Mouse (Mus musculus): ENCODE data around the gene Ptpn21. TPM values are rescaled to one million over a fixed set of nuclear protein-coding genes. Genes with fewer than 3 reads are reported as not detected.

The Ptpn21 gene
- total RNA-seq, 2 experiments from 2014 or later = 28.3 to 31.5 TPM

DNA sequence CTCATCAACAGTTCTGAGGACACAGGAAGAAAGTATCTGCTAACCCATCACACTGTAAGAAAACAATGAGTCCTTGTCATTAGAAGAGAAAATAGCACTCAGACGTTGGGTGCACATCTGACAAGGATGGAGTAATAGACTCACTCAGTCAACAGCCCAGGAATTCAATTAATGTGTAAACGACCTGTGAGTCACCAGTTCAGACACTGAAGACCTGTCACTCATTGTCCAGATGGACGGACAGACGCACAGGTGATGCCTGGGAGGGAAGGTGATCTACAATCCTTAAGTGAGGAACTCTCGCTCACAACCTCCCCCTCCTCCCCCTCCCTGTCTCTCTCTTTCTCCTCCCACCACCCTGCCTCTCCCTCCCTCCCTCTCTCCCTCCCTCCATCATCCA is 12.2 kb downstream of the Ptpn21 start:
- DNase-seq = no peak
- intact Hi-C loops (cut with DNase I) = no loop called here

DNA sequence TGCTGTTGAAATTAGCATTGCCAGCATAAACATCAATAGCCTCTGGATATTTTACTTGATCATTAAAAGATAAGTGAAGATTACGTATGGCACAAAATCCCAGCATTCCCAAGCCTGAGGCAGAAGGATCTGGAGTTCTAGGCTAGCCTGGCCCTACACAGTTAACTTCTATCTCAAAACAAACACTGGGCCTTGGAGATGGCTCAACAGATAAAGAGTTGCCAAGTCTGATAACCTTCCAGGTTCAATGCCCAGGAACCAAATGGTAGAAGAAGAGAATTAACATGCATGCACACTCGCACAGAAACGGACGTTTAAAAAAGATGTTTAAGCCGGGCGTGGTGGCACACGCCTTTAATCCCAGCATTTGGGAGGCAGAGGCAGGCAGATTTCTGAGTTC is 13.0 kb downstream of the Ptpn21 start:
- no peak for DNase-seq
- intact Hi-C loops (cut with DNase I) = no loop called here

DNA sequence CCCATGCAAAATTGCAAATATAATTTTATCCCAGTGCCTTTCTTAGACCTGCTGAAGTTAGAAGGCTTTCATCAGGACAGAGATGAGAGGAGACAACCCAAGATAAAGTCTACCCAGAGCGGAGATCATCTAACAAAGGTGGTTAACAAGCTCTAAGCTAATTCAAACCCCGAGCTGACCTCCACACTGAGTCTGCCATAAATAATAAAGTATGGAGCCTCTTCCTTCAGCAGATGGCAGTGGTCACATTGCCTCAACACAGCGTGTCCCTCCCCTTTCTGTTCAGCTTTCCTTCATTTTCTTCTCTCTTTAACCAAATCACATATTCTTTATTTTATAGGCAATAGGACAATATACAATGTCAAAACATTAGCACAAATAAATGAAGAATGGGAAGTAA is 16.2 kb downstream of the Ptpn21 start:
- intact Hi-C loops (cut with DNase I) = no loop called here
- no peak for DNase-seq

DNA sequence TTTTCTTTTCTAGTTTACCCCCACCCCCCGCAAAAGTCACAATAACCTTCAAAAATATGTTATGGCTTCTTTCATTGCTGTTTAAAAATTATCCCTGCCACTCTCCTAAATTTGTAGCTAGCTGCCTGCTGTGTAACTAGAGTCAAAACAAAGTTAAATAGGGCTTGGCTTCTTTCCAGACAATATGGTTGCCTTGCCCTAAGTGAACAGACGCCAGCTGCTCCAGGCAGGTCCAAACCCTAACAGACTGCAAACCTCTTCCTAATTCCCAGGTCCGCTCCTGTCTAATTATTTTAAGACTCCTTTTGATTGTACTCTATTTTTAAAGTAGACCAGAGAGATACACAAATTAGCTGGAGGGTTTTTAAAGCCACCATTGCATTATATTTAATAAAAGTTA is 16.6 kb downstream of the Ptpn21 start:
- no peak for DNase-seq
- intact Hi-C loops (cut with DNase I) = no loop called here

DNA sequence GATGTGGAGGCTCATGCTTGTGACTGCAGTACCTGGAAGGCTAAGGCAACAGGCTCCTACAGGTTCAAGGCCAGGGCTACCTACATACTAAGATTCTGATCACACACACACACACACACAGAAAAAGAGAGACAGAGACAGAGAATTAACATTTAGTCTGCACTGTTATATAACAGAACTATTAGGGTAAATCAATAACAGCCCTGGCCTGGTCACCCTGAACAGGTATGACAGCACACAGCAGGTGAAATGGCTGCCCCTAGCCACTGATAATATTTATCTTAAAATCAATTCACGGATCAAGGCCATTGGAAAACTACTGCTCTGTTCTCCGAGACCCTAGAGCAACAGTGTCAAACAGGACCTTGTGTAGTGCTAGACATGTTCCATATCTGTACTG is 21.1 kb downstream of the Ptpn21 start:
- intact Hi-C loops (cut with DNase I) = no loop called here
- no peak for DNase-seq

DNA sequence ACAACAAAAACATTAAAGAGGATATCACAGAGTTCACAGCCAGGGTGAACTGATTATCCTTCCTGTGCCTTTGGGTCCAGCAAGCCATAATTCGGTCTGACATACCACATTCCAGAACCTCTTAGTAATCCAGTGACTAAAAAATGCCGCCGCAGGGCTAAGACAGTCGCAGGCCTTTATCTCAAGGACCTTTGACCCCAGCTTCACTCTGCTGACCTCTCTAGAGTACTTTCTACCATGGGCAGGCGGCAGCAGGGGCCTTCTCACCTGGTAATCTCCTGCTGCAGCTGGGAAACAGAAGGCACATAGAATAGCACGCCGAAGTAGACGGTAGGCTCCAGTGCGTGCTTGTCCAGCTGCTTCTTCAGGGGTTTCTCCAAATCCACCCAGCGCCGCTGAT is 22.4 kb downstream of the Ptpn21 start:
- intact Hi-C loops (cut with DNase I) = no loop called here
- DNase-seq = no peak

DNA sequence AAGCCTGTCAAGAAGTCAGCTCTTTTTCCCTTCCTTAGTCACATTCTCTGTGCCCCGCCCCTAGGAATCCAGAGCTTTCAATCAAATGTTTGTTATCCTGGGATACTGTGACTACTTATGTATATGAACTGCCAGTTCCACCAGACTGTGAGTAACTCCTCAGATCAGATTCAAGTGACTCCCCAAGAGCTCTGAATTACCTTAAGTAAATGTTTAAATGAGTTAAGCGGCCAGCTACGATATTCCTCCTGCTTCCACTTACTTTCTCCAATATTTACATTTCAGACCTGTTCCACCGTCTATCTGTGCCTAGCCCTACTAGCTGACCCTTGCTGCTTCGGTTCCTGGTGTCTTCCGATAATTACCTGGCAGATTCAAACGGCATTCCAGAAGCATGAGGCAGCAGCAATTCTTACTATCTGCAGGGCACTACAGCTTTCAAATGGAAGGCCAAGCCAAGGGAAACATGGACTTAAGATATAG is 23.5 kb downstream of the Ptpn21 start:
- intact Hi-C loops (cut with DNase I) = no loop called here
- DNase-seq = no peak

DNA sequence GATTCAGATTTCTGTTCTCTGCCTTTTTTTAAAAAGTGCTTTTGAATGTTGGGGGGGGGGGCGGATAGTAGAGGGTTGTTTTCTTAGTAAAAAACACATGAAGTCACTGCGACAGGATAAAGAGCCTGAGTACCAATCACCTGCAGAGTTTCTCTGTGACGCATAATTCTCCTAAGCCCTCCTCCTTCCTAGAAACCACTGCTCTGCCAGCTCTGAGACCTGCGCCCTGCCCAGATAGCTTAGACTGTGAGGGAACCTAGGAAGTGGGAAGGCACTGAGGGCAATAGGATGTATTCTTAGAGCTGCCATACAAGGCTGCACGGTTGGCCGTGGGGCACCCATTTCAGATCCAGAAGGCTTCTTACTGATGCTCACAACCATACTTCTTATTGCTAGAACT is 24.4 kb downstream of the Ptpn21 start:
- DNase-seq = no peak
- intact Hi-C loops (cut with DNase I) = no loop called here

DNA sequence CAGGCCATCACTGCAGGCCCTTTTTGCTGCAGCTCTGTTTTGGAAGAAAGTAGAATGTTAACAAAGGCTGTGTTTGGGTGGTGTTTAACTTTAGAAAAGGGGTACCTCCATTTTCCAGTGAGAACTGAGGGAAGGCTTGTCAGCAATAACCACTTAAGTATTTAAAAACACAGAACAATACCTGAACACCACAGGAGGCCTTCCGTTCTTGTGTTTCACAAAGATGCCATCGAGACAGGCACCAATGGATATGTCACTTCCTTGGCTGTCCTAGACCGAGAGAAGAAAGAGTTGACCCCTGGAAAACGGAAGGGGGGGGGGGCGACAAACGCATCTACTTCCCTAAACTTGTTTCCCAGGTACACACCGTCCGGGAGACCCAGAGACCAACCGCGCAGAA is 33.2 kb downstream of the Ptpn21 start:
- intact Hi-C loops (cut with DNase I) = no loop called here

DNA sequence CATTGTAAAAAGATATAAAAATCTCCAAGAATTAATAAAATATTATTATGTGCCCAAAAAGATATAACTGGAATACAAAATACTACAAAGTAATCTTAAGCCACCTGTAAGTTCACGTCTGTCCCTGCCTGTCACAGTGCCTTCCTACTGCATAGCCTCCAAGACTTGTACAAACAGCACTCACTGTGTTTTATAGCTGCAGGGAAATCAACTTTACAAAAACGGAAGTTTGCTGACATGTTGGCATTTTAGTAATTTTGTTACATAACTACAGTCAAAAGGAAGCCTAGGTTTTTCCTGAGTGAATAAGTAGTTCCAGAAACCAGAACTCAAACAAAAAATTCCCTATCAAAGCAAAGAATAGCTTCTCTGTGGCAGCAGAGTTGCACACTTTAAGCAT is 33.7 kb downstream of the Ptpn21 start:
- intact Hi-C loops (cut with DNase I) = no loop called here
- DNase-seq = no peak

More for the DNA sequence above, 33.2 kb downstream of the Ptpn21 start:
- DNase-seq = no peak

DNA sequence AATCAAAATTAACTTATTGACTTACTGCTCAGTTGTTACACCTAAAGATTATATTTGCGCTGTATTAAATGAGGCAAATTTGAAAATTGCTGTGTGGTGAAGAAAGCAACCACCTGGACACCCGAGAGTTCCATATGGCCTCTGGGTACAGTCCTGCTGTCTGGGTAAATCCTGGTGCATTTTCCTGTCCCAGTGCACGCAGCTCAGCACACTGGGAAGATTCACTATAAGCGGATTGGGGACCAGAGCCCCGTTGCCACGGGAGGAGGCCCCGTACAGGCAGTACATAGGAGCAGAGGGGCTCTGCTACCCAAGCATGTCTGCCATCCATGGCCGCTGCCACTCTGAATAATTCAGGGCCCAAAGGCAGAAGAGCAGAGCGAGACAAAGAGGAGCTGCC is 35.6 kb downstream of the Ptpn21 start:
- intact Hi-C loops (cut with DNase I) = no loop called here
- no peak for DNase-seq

DNA sequence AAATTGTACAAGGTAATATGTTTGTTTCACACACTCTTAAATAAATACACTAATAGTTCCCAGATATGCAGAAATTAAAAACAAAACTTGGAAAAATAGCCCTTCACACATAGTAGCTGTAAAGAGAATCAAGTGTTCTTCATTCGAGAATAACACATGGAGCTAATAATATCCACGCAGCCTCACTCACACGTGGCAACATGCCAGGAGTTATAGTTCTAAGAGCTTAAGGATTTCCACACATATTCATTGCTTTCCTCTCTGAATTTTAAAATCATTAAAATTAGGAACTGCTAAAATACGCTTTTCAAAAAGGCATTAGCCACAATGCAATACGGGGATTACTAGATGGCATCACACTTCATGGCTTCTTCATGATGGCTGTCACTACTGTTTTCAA is 40.0 kb downstream of the Ptpn21 start:
- DNase-seq = no peak
- intact Hi-C loops (cut with DNase I) = no loop called here

DNA sequence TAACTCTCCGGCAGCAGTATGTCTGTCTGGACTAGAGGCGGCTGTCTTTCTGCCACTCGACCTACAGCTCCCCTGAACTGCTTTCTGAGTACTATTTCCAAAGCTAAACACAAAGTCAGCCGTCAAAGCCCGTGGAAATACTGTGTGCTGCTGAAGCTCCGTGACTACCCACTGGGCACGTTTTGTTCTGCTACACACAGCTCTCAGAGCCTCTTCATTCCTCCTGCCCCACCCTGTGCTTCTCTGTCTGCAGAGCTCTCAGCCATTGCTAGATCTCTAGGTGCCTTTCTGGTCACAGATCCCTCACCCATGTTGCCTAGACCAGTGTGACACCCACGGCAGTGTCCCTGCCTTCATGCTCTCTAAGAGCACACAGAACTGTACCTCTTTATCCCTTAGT is 47.0 kb downstream of the Ptpn21 start:
- DNase-seq = no peak

DNA sequence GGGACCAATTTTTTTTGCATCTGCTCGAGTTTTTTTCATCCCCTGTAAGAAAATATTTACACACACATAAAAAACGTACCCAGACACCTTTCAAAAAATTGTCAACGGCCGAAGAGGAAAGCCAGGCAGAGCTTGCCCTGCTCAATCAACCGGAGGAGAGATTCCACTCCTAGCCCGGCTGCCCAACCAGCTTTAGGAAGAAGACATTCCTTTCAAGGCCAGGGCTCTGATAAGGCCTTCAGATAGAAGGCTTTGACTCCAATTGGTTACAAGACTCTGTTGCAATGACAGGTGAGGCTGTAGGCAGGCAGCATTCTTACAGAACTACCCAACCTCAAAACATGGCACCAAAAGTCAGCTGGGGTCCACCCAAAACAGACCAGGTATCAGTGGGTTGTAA is 53.6 kb downstream of the Ptpn21 start:
- no peak for DNase-seq
- intact Hi-C loops (cut with DNase I) = no loop called here

More for the DNA sequence above, 47.0 kb downstream of the Ptpn21 start:
- intact Hi-C loops (cut with DNase I) = no loop called here

DNA sequence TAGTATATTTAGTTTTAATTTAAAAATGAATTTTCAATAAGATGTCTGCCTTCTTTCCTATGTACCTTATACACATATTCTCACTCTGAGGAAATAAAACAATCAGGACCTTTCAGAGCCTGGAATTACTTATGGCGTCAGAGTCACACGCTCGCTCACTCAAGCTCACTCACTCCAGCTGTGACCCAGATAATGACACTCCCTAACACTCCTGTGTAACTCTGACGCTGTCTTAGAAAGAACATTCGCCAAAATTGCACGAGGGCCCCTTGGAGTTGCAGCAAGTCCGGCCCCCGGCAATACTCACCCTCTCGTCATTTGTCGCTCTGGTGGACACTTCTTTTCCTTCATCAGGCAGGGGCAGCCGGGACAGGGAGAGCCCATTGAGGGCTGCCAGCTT is 54.0 kb downstream of the Ptpn21 start:
- intact Hi-C loops (cut with DNase I) = no loop called here
- no peak for DNase-seq

DNA sequence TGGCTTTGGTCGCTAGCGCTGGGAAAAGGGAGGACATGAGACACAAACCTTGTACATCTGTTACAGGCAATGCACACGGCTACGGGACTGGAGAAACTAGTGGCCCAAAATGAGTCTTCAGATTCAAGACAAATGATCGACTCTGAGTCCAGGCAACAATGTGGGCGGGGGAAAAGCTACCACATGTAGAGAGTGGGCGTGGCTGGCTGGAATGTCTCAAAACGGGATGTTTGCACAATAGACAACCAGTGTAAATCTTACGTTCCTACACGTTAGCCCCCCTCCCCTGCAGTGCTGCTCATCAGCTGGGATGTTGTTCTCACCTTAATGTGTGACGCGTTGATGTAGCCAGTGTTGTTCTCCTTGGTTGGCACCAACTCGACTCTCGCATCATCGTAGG is 55.0 kb downstream of the Ptpn21 start:
- no peak for DNase-seq
- intact Hi-C loops (cut with DNase I) = no loop called here

DNA sequence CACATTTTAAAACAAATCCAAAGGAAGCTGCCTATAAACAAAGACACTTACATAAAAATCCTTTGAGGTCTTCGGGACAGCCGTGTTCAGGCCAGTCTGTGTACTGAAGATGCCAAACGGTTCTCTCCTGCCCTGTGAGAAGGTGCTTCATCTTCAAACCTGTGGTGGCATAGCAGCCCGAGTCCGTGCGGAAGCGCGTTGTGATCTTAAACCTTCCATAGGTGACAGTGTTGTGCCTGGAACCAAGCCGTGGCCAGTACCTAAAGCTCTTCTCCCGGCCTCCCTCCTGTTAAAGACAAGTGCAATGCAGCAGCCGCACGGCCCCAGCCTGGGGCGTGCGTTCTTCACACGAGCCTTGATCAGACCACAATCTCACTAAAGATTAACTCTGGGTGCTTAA is 57.3 kb downstream of the Ptpn21 start:
- DNase-seq = no peak
- intact Hi-C loops (cut with DNase I) = no loop called here

DNA sequence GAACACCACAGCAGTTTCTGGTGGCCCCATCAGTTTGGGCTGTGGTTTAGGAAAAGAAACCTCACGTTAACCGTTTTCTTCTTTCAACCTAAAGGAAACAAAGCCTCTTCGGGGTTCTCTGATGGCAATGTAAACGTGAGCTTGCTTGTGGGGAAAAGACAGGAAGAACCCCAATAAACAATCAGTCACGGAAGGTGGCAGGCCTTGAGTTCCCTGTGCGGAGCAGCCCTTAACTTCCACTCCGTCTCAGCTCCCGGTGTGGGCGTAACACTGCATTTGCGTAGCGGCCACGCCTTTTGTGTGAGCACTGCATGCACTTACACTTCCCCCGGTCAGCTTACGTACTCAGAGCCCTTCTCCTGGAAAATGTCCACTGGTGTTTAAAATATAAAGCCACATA is 59.9 kb downstream of the Ptpn21 start:
- no peak for DNase-seq
- intact Hi-C loops (cut with DNase I) = no loop called here

DNA sequence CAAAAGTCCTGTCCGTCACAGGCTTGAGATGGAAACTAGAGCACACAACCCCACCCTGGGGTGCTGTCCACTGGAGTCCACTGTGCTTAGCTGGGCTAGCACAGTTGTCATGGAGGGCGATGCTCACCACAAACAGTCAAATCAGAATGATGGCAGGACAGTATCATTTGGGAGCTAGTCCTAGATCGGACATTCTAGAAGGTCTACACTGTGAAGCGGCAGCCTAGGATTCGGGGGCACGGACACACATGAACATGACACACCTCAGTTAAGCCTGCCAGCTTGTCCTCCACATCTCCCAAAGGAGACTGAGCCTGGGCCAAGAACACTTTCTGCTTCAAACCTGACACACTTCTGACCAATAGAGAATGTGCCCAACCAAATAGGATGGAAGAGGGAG is 60.3 kb downstream of the Ptpn21 start:
- intact Hi-C loops (cut with DNase I) = no loop called here
- no peak for DNase-seq

DNA sequence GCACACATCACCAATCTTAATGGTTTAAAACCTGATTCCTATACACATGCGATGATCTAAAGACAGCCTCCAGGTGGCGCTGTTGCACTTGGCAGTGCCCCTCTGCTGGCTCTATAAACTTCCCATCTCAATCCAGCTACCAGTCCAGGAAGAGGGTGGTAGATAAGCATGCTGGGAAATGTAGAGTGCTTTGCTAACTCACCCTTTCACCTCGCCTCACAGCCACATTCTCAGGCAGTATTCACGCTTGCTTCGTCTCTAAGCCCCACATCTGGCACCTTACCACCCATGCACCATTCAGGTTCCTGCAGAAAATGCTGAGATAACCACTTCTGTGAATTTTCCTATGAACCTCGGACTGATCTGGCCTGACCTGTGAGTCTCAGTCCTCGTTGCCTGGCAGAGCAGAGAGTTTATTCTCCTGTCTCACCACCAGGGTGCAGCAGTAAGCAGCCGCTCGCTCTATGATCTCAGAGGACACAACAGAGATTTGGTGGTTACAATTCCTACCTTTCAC is 62.5 kb downstream of the Ptpn21 start:
- intact Hi-C loops (cut with DNase I) = loop anchor here (2.0 kb wide), 1 partner anchor 210 kb away; no protein-coding TSS in a partner anchor
- peak; percentile 80 to 82 for DNase-seq

DNA sequence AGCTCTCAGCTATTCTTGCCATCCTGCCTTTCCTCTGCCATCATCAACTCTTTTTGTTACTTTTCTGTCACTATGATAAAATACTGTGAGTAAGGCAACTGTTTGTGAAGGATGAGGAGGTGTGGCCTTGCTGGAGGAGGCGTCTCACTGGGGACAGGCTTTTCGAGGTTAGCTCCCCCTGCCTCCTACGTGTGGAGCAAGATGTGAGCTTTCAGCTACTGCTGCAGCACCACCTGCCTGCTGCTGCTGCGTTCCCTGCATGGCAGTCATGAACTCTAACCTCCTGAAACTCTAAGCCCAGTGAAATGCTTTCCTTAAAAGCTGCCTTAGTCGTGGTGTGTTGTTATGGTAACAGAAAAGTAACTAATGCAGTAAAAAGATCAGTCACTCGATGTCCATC is 63.3 kb downstream of the Ptpn21 start:
- intact Hi-C loops (cut with DNase I) = loop anchor here (2.0 kb wide), 1 partner anchor 211 kb away; no protein-coding TSS in a partner anchor
- DNase-seq = no peak

DNA sequence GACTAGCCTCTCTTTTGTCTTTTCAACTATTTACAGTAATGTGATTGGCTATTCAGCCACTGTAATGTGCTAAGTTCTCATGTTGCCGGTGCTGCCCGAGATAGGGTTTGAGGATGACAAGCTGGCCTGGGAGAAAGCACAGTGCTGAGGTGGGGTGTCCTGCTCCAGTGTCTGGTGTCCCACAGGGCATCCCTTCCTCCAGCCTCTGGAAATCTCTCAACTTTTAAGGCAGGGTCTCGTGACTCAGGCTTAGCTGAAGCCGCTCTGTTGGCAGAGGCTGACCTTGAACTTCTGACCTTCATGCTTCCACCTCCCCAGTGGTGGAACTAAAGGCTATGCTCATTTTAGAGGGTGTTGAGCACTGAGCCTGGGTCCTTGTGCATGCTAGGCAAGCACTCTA is 66.8 kb downstream of the Ptpn21 start:
- no peak for DNase-seq
- intact Hi-C loops (cut with DNase I) = no loop called here

DNA sequence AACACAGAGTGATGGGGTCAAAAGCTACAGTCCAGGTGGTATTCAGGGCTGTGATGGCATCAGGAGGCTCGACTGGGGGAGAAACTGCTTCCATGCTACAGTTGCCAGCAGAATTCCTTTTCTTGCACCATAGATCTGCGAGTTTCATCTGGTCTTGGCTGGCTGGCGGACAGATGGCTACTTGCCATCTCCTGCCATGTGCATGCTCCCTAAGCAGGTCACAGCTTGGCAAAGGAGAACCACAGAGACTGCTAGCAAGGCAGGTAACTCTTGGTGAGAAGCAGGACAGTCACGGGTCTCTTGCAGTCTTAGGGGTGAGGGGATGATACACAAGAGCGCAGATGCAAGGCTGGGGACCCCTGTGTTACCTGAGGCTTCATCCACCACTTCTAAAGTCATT is 67.3 kb downstream of the Ptpn21 start:
- peak in 1 of 2 experiments; percentile 16 for DNase-seq
- intact Hi-C loops (cut with DNase I) = no loop called here
